Mouse (Mus musculus) c-Kit-positive CD71-positive TER-119-positive erythroid progenitor cells, embryonic 14.5 days (primary cell): ENCODE measurements around the gene Wdfy4.

Source experiments
- DNase-seq: peaks from one replicate; pipeline ENCODE4 v3.0.0-alpha.2; 2013; ENCODE audit warnings: low spot score

Wdfy4 gene

DNA sequence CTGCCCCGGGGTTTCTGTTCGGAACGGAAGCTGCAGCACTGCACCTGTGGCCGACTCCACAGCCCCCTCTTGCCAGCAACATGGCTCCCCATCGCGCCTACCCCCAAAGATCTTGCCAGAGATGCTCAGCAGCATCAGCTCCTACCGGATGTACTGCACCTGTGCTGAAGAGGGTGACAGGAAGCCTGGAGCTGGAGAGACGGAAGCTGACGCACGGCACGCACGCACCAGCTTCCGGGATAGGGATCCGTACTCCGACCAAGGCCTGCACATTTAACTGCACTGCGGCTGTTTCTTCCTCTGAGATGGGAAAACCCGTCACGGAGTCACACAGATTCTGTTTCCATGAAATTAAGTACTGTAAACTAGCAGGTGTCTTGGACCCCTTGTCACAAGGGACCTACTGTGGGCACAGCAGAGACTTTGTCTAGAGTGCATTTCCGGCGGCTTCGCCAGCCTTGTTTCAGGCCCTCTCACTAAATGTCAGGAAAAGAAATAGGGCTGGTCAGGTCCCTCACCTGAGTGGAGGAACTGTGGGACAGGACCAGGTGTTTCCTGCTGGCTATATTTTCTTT lies 4.6 kb upstream of the Wdfy4 start:
- no peak for DNase-seq

DNA sequence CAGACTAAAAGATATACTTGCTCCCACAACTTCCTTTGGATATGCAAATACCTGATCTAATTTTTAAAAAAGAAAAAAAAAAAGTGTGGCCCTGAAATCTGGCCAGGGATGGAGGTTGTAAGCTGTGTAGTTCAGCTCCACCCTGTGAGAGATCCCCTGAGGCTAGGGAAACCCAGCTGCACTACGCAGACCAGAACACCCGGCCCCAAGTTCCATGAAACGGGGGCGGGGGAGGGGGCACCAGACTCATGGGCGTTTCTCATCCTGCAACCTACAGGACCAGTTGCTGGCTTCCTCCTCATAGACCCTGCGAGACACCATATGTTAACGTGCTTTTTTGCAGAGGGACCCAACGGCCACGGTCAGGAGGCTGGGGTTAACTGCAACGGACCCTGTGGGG lies 3.9 kb upstream of the Wdfy4 start:
- no peak for DNase-seq

DNA sequence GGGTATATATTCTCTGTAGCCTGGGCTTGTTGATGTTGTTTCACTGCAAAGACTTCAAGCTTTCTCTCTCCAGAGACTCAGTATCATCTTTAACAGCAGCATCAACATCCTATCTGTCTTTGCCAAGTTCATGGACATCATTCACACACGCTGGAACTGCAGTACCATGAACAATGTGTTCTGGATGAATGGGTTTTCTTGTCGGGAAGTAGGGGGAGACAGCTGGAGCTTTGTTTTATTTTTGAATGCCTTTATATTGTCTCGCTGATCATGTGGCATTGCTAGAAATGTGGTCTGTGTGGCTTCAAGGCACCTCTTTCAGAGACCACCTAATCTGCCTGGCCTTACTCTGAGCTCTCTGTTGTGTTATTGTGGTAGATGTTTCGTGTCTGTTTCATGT lies 1.9 kb upstream of the Wdfy4 start:
- no peak for DNase-seq

DNA sequence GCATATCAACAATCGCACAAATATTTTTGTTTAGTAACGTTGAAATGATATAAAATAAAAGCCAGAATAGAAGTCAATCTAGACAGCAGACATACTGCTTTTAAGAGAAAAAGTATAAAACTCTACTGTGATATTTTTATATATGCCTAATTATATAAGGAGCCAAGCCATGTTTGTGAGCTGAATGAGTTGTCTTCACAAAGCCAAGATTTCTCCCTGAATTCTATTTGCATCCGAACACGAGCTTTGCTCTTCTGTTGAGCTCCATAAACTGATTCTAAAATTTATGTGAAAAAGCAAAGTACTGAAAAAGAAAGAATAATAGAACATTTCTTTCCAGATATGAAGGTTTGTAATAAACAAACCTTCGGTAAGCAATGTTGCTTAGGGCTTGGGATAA lies 5.2 kb downstream of the Wdfy4 start:
- no peak for DNase-seq

DNA sequence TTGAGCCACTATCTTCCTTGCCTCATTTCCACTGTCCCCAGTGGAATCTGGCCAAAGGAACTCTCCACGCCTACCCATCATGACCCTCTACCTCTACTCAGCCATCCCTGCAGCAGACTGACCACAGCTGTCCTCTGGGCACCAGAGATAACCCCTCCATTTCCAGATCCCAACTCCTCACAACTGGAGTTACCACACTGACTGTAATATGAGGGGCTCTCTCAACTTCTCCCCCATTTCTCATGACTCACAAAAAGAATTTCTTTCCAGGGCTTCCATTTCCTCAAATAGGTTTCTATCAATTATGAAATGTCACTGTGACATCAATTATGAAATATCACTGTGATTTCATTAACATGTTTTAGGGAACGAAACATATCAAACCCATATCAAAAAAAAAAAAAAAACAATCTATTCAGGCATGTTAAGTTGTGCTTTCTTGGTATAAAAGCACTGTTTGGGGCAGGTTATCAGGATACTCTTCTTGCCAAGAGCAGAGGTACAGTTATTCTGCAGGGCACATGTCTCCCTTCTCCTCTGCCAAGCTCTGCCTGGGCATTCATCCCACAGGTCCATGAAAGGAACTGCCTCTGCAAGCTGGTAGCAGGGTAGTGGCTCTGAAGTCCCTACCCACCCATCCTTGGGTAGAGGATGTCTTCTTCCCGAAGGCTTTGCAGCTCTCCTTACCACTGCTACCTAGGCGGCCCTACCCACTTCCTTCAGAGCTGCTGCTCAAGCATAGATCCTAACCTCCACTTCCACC lies 10.1 kb downstream of the Wdfy4 start:
- no peak for DNase-seq

DNA sequence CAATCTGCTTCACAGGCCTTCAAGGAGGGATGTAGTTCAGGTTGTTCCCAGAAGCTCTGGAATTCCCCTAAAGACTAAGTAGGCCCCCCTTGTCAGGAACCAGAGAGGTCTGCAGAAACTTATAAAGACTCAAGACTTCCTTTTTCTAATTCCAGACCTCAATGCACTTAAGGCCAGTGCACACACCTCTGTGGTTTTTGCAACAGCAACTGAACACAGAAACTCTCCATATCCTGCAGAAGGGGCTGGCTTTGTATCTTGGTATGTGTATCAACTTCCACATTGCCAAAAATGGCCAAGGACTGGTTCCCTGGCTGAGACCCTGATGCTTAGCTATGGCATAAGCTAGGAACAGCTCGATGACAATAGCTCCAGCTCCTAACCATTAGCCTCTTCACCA lies 13.4 kb downstream of the Wdfy4 start:
- DNase-seq: no peak

DNA sequence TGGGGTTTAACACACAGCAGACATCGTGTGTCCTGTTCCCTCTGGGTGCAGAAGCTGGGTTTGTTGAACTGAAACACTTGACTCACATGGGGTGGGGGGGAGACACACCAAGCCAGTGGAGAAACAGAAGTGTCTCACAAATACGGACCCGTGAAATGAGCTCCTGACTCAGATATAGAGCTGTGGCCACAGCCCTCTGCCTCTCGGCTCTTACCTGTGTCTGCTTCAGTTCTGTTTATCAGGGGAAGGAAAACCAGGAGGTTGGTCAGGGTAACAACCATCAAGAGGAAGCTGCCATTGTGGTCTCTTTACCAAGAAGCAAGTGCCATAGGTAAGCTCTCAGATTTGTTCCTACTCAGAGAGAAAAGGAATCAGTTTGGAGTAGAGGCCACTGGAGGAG lies 16.6 kb downstream of the Wdfy4 start:
- no peak for DNase-seq

DNA sequence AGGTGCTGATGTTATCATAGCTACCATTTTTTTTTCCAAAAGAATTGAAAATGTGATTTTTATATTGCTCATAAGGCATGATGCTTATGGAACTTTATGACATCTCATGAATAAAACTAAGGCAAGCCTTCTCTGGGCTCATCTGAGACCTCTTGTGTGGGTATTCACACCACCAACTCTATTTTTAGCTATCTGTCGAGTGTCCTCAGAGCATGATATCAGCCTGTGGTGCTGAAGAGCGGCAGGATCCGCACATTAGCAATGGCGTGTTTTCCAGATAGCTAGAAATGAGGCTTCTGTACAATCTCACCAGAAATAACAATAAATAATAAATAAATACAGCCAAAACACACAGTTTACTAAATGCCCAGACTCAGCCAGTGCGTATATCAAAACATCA lies 23.1 kb downstream of the Wdfy4 start:
- no peak for DNase-seq

DNA sequence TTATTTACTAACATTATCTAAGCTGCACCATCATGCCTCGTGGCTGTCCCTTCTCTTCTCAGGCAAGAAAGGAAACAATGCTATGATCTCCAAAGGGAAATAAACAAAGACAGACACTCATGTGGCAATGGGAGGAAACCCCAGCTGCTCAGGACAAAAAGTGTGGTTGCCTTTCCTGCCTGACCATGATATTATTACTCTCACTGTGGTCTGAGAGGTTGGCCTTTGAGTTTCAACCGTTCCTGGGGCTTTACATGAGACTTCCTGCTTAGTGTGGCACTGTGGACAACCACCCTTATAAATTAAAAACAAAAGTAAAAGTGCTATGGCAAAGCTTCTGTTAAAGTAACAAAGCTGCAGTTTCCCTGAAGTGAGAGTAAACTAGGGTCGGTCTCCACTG lies 27.0 kb downstream of the Wdfy4 start:
- DNase-seq: no peak

DNA sequence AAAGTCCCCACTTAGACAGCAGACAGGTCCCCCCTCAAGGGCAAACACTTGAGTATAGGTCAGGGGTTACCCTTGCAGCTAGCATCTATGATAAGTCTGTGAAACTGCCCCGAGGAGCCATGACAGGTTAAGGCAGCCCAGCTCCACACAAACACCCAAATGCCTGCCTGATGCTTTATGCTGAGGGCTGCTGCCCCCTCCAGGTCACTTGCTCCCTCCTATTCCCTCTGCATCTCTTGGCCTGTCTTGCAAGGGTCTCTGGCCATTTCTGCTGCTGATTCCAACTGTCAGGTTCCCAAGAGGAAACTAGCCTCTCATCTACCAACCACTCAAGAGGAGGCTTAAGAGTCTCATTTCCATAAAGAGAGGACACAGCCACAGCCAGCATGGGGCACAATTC lies 32.4 kb downstream of the Wdfy4 start:
- no peak for DNase-seq

DNA sequence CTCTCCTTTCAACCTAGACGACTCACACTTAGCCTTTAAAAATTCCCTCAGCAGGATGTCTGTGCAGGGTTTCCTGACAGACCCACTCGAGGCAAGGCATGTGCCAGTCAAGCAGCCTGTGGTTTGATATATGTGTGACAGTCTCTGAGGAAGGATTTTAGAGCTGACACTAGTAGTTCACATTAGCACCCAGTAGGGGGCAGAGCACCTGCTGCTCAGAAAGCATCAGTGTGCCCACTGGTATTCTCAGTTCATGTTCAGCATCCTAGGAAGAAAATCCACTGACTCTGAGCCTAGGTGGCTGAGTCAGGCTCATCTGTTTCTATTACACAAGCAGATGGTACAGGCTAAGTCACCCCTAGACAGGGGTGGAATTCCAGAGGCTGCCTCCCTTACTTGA lies 39.0 kb downstream of the Wdfy4 start:
- no peak for DNase-seq

DNA sequence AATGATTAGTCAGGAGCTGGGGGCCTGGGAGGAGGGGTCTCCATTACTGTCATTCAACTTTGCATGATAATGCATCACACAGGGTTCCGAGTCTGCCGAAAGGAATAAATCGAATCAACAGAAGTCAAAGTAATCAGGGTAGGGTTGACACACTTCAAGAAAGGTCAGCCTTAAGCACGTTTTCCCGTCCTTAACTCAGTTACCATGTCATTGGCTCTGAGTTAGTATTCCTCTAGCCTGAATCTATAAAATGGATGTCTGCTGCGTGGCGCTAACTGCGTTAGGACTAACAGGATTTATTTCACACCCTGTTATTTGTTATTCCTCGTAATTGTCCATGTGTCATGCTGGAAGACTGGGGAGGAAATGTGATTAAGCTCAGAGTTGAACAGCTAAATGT lies 48.5 kb downstream of the Wdfy4 start:
- no peak for DNase-seq

DNA sequence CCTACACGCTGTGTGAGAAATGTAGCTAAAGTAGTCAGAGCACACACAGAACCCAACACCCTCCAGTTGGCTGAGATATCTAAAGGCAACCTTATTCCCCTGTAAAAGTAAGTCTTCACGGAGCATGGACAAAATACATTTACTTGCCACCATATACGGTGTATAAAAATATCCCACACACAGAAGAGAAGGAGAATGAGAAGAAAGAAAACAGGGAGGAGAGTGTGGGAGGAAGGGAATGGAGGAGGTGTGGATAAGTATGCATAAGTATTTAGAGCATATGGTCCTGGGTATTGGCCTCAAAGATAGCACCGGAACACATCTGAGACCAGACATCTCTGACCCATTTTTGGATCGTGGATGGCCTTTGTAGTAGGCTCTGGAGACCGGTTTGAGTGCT lies 50.1 kb downstream of the Wdfy4 start:
- DNase-seq: no peak

DNA sequence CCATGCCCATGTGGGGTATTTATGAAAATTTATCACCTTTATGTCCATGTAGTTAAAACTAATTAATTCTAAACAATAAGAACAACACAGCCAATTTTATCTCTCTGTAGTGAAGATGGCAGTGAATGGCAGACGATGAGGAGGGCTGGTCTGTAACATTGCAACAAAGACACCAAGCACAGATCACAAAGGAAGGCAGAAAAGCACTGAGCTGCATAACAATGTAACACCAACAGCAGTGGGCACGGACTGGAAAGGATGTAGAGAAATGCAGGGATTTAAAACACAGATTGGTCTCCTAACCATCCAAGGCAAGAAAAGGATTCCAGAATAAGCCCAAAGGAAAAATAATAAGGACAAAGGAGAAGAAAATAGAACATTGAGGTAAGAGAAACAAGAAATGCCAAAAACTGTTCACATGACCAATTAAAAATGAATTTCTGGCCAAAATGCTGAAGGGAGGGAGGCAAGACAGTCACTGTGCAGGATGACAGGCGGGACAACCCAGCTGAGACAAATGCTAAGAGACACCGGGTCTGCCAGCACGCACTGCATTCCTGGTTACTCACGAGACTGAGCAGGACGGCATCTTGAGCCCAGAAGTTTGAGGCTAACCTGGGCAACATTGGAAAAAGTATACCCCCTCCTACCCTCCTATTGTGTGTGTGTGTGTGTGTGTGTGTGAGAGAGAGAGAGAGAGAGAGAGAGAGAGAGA lies 54.1 kb downstream of the Wdfy4 start:
- DNase-seq: no peak

DNA sequence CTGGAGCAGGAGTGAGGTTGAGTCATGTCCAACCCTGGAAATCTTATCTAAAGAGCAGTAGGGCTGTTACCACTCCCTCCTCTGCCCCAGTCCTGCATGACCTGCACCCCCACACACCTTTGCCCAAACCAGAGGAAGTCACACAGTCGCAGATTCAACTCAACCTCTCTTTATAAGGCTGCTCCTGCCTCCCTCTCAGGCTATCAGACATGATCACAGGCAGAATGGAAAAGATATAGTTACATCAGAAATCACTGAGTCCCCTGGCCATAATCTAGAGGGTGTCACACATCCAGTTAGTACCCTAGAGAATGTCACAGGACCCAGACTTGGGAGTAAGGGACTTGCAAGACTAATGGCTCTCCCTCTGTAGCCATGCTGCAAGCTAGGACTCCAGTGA lies 68.7 kb downstream of the Wdfy4 start:
- no peak for DNase-seq

DNA sequence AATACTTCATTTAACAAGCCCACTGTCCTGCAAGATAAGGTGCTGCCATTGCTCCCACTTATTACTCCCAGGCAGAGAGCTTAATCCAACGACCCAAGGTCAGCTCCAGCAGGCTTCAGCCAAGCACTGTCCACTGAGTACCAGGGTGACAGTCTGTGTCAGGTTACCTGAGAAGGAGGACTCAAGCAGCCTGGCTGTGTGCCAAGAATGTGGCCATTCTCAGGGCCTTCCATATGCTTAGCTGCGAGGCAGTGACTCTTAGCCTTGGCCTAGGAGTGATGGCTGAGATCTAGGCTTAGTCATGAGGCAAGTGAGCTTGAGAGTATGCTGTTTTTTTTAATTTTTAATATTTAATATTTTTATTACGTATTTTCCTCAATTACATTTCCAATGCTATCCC lies 80.5 kb downstream of the Wdfy4 start:
- no peak for DNase-seq

DNA sequence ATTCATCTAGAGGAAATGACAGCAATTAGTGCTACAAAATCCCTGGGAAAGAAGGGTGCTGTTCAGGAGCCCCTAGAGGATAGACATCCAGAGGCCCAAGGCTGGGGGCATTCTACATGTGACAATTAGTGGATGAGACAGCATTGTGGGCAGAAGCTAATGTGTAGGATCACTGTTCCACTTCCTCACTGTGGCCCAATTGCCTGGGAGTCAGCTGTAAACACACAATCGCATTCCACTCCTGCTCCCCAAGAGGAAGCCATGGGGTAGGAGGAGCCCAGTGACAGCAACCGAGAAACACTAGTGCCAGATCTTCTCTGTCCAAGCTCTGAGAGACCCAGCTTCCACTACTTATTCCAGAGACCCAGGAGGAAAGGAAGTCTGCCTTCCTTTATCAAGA lies 83.7 kb downstream of the Wdfy4 start:
- DNase-seq: no peak

DNA sequence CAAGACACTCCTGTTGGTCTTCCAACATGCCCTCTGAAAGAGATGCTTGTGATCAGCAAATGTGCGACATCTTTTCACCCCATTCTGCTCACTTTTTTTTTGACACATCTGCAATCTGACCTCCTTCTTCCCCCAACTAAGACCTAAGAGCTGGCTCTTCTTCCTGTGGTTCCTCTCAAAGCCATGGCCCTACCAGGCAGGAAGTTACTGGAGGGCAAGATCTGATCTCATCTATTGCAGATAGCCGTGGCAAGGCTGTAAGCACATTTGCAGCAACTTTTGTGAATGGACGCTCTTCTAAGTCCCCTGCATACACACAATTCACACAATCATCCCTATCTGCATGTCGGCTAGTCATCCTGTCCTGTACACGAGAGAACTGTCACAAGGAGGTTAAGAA lies 85.4 kb downstream of the Wdfy4 start:
- DNase-seq: no peak

DNA sequence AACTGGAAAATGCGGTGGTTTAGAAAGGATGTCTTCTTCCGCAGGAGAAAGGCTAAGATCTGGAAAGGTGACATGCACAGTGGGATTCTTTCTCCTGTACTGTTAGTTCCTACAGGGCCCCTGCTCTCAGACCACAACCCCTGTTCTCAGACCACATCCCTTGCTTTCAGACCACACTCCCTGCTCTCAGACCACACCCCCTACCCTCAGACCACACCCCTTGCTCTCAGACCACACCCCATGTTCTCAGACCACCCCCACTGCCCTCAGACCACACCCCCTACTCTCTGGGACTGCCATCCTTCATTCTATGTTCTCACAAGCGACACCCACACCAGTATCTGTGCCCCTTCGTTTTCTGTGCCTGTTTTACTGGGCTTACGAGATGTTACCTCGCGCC lies 86.2 kb downstream of the Wdfy4 start:
- DNase-seq: no peak

DNA sequence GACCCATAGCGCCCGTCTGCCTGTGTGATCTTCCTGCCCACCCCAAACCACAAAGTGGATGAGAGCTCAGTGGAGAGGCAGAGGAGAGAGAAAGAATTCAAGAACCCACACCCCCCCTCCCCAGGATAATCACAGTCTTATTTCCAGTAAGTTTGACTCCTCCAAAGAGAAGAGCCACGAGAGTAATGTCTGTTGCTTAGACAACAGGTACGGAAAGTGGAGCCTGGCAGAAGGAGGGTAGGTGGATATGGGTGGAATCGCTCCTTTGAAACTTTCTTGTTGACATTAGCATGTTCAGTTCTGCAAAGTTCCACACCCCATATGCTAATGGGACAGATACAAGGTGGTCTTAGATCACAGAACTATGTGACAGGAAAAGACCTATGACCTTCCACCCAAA lies 88.8 kb downstream of the Wdfy4 start:
- DNase-seq: no peak

DNA sequence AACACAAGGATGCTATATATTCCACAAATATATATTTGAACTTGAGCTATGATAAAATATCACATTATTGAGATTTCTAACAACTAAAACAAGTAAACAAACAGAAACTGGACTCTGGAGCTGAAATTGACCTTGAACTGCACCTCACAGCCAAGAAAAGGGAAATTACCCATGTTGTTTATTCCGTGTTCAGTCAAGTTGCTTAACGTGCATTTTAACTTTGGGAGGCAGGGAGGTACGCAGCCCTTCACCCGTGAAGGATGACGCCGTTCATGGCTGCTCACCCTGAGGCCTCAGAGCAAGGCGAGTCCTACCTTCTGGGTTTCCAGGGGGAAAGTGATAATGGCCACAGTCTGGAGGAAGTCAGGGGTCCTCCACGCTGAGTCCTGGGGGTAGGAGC lies 102.0 kb downstream of the Wdfy4 start:
- DNase-seq: no peak

DNA sequence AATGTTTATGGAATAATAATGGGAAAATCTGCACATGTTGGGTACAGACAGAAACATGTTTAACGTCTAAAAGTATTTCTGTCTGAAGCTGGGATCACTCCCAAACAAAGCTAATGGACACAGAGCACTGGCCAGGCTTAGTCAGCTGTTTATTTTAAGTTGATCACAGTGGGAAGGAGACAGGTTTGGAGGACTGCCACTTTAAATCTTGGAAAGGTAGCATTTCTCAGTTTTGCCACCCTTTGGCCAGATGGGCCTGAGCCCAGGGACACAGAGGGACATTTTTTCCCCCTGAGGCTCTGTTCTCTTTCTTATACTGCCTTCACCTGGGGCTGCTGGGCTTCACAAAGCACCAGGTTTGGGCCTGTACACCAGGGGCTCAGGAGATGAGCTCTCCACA lies 103.0 kb downstream of the Wdfy4 start:
- DNase-seq: no peak

DNA sequence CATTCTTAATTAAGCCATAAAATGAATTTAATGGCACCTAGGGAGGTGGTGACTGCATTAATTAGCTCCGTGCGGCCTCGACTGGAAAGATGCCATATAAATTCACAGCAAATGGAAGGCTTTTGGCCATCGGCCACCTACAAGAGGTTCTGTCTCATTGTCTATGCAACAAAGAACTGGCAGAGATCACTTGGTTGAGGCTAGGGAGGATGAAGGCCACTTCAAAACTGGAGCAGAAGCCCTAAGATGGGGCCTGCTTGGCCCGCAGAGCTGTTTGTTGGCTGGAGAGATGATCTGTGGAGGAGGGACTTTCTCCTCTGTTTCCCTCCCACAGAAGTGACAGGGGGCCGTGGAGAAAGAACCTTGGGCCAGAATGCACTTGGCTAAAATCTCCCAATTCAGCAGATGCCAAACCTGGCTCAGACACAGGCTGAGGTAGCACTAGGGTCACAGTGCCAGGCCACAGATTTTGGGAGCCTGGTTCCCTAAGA lies 103.9 kb downstream of the Wdfy4 start:
- no peak for DNase-seq

DNA sequence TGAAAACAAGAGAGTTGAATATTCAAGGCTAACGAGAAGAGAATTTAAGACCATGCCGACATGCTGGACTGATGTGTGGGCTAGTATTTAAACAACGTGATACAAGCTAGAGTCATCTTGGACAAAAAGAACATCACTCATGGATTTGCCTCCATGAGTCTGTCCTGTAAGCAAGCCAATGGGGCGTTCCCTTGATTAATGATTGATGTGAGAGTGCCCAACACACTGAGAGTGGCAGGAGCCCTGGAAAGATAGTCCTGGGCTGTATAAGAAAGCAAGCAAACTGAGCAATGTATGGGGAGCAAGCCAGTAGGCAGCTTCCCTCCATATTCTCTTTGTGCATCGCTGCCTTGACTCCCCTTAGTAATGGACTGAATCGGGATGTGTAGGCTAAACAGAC lies 106.7 kb downstream of the Wdfy4 start:
- no peak for DNase-seq
